Mouse (Mus musculus) spleen, adult 2 months (tissue): ENCODE measurements at regions not wholly inside any gene's neighbourhood (a gene's known extent, or its start where the extent isn't known, plus 50 kb on each side); places are given as distances from the start of the nearest gene placed in this dataset.

Experiments used
- DNase-seq, 2 experiments: peaks; one replicate each; pipeline versions ENCODE4 v3.0.0 to v3.0.0-alpha.2; 2012 to 2021; ENCODE audit warnings: low spot score in 2 of 2, low read depth in 1 of 2
- H3K27ac ChIP-seq: fragments of 200-500 bp; 2 replicates; pipeline ENCODE4 v1.5.1; 2012; ENCODE audit warnings: low read length, inconsistent platforms; ENCODE audit not compliant: insufficient read depth
- H3K27me3 ChIP-seq: fragments of 200-500 bp; 2 replicates; pipeline ENCODE4 v1.6.1; 2012; ENCODE audit warnings: mild to moderate bottlenecking, moderate library complexity, low read length, inconsistent platforms; ENCODE audit not compliant: control insufficient read depth, insufficient read depth
- H3K36me3 ChIP-seq: fragments of 200-500 bp; 2 replicates; pipeline ENCODE4 v1.6.1; 2012; ENCODE audit warnings: mild to moderate bottlenecking, low read length, inconsistent platforms; ENCODE audit not compliant: control insufficient read depth, insufficient read depth
- H3K4me1 ChIP-seq: fragments of 200-500 bp; 2 replicates; pipeline ENCODE4 v1.6.1; 2011; ENCODE audit warnings: inconsistent platforms; ENCODE audit not compliant: control insufficient read depth, insufficient read depth, insufficient read length
- H3K4me3 ChIP-seq: fragments of 200-500 bp; 2 replicates; pipeline ENCODE4 v1.5.1; 2011; ENCODE audit warnings: mild to moderate bottlenecking, inconsistent platforms; ENCODE audit not compliant: insufficient read depth, insufficient read length; ENCODE audit errors: extremely low read depth
- CTCF ChIP-seq: fragments of 200-500 bp; IDR thresholded peaks from 2 replicates; pipeline ENCODE4 v1.5.1; 2011; ENCODE audit warnings: mild to moderate bottlenecking, inconsistent platforms; ENCODE audit not compliant: insufficient read depth, insufficient read length, insufficient replicate concordance; ENCODE audit errors: extremely low read depth
- POLR2A ChIP-seq: fragments of 200-500 bp; IDR thresholded peaks from 2 replicates; pipeline ENCODE4 v1.6.1; 2011; ENCODE audit warnings: low read depth, low read length, inconsistent platforms
- WGBS: fragments of 180-500 bp; shearing (Covaris S2); methylation state at CpG from one replicate; pipeline ENCODE4 v1.1.7; 2018; 5-methylcytosine and 5-hydroxymethylcytosine counted together

- no peaks in the 10 kb centered on the region for H3K27me3 ChIP-seq
- H3K4me3 ChIP-seq, result no peak overlapping the region
- TF ChIP-seq CTCF (no peak), POLR2A (no peak)
- H3K27ac ChIP-seq, result no peak overlapping the region
- H3K4me1 ChIP-seq, result no peaks in the 10 kb centered on the region
- DNase-seq, result no peak
- H3K36me3 ChIP-seq, result no peaks in the 10 kb centered on the region
- WGBS, result 69% methylated on average over 6 of the region's 6 CpGs
Observed at GRCm38 (mm10) chr14:67992088-67992487, 1302.0 kb downstream of the Synb start.

DNA sequence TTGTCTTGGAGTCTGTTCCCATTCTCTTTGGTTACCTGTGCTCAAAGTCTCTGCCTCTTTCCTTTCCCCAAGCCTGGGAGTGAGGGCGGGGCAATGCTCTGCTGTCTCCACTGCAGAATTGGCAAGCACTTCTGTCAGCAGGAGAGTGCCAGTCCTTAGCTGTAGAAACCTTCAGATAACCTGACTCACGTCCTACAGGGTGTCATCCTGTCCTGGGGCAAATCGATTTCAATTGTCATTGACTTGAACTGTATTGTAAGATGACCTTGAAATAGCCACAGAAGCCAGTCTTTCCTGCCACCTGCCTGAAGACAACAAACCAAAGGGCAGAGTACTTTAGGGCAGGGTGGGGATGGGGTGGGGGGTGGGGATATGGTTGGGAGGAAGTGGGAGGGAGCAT lies 1303.8 kb downstream of the Synb start:
- no peak overlapping the region for H3K4me3 ChIP-seq
- 65% methylated on average over 3 of the region's 3 CpGs for WGBS
- DNase-seq, result no peak
- no peak overlapping the region for H3K27ac ChIP-seq
- no peaks in the 10 kb centered on the region for H3K27me3 ChIP-seq
- no peaks in the 10 kb centered on the region for H3K36me3 ChIP-seq
- TF ChIP-seq CTCF (no peak), POLR2A (no peak)
- H3K4me1 ChIP-seq, result no peaks in the 10 kb centered on the region
